In the genomic region with DNA sequence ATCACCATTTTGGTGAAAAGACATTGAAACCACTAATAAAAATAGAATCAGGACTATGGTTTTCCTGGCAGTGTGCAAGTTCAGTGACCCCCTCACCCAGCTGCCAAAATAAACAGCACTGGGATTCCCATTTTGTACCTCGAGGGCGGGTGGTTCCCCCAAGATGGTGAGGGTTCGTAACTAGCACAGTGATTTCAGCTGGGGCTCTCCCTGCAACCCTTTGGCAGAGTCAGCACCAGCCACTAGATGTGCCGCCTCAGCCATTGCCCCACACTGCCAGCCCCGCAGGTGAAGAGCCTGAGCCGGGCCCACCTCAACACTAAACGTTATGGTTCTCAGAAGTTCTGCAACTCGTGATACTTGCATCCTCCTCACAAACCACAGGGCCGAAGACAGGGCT, we compare ENCODE assay signal across 17 mouse cellular contexts.
"Had no signal": no experiment of that assay in that cellular context is flagged by ENCODE, and none has a peak within 500 bp of the region (broad histone marks: within the 10 kb centered on the region; RNA-seq: fewer than 3 reads in every experiment).

No protein-coding gene starts in this region.

- ATAC-seq: liver, postnatal 0 days; midbrain, embryonic 16.5 days had no signal

- H3K4me2 ChIP-seq: liver, embryonic 13.5 days; lung, embryonic 15.5 days; midbrain, embryonic 11.5 days; neural tube, embryonic 13.5 days; stomach, embryonic 15.5 days had no signal

- H3K4me3 ChIP-seq: layer of hippocampus, adult 2 months; liver, embryonic 13.5 days; lung, embryonic 15.5 days; megakaryocyte, embryonic 14.5 days; neural tube, embryonic 13.5 days; stomach, embryonic 15.5 days had no signal

- H3K9ac ChIP-seq: liver, embryonic 13.5 days; liver, postnatal 0 days; lung, embryonic 15.5 days; neural tube, embryonic 13.5 days; stomach, embryonic 15.5 days had no signal

- DNase-seq: kidney, adult 18-20 months; kidney, postnatal 10 days; kidney, postnatal 4 days; liver; liver, embryonic 13.5 days; liver, postnatal 0 days; lung, postnatal 14 days; right cerebral cortex, postnatal 14 days; thymus, postnatal 25 days had no signal

- H3K9me3 ChIP-seq: liver, embryonic 13.5 days; lung, embryonic 15.5 days; neural tube, embryonic 13.5 days; stomach, embryonic 15.5 days had no signal

- H3K27ac ChIP-seq: layer of hippocampus, adult 2 months; liver, embryonic 13.5 days; lung, embryonic 15.5 days; macrophage; neural tube, embryonic 13.5 days had no signal

- H3K27me3 ChIP-seq: liver, embryonic 13.5 days; lung, embryonic 15.5 days; neural tube, embryonic 13.5 days; stomach, embryonic 15.5 days had no signal

- H3K36me3 ChIP-seq: liver, embryonic 13.5 days; lung, embryonic 15.5 days; neural tube, embryonic 13.5 days; stomach, embryonic 15.5 days had no signal

- H3K4me1 ChIP-seq: neural tube, embryonic 13.5 days had no signal
